Mouse (Mus musculus) megakaryocyte, embryonic 14.5 days (primary cell): ENCODE measurements around the gene Socs7. TPM values are rescaled to one million over a fixed set of nuclear protein-coding genes. Genes with fewer than 3 reads are reported as not detected.

Experiments used
- H3K27me3 ChIP-seq: replicated peaks from 2 replicates; pipeline ENCODE3; 2012; ENCODE audit warnings: inconsistent platforms
- H3K36me3 ChIP-seq: replicated peaks from 2 replicates; pipeline ENCODE3; 2012; ENCODE audit warnings: low read length, inconsistent platforms, mixed read lengths
- H3K4me1 ChIP-seq: 2 replicates; pipeline ENCODE4 v1.6.1; 2012; ENCODE audit warnings: inconsistent platforms
- H3K4me3 ChIP-seq: replicated peaks from 2 replicates; pipeline ENCODE3; 2012; ENCODE audit warnings: moderate library complexity, mild to moderate bottlenecking, inconsistent platforms
- H3K9me3 ChIP-seq: 2 replicates; pipeline ENCODE4 v1.6.1; 2012; ENCODE audit warnings: inconsistent platforms
- FLI1 ChIP-seq: IDR thresholded peaks from 2 replicates; pipeline ENCODE4 v1.6.1; 2012; ENCODE audit warnings: low read length, inconsistent platforms, mixed read lengths
- GATA1 ChIP-seq: IDR thresholded peaks from 3 replicates; pipeline ENCODE4 v1.6.1; 2012; ENCODE audit warnings: mixed read lengths, low read length, inconsistent platforms, borderline replicate concordance
- polyA plus RNA-seq: library from polyadenylated mRNA; stranded (reverse); fragments of >175 nt; gene quantifications from 2 replicates; pipeline ENCODE4 v1.2.3, GENCODE M21; 2012; ENCODE audit warnings: low replicate concordance; ENCODE audit not compliant: insufficient read depth

Gene Socs7
- polyA plus RNA-seq, 1 experiment = 0.91 TPM

DNA sequence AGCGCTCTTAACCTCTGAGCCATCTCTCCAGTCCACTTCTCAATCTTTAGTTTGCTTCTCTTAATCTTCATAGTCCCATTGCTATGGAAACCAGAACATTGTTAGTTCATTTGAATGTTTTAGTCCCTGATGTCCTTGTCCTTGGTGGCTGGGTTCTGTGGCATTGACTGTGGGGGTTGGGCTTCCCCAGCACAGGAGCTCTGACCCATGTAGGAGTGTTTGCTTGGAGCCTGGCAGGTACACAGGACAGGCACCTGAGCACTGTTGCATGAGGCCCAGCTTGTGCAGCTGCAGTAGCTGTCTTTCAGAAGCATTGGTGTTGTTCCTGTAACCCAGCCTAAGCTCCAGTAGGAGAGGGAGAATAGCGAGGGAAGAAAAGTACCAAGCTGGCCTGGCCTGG is 25.5 kb downstream of the Socs7 start:
- Histone ChIP-seq H3K36me3 (peaks cover 83% of the 10 kb centered on the region), H3K4me1 (peaks cover 3% of the 10 kb centered on the region; the same call in 1 of the 2 replicates), H3K9me3 (no peaks in the 10 kb centered on the region), H3K4me3 (no peak overlapping the region), H3K27me3 (no peaks in the 10 kb centered on the region)
- TF ChIP-seq GATA1 (no peak), FLI1 (no peak)

GRCm38 (mm10) chr11:97389127-97389526 is 26.8 kb downstream of the Socs7 start:
- TF ChIP-seq GATA1 (no peak), FLI1 (no peak)
- Histone ChIP-seq H3K4me3 (no peak overlapping the region), H3K9me3 (no peaks in the 10 kb centered on the region), H3K36me3 (peaks cover 82% of the 10 kb centered on the region), H3K4me1 (peaks cover 15% of the 10 kb centered on the region), H3K27me3 (no peaks in the 10 kb centered on the region)

DNA sequence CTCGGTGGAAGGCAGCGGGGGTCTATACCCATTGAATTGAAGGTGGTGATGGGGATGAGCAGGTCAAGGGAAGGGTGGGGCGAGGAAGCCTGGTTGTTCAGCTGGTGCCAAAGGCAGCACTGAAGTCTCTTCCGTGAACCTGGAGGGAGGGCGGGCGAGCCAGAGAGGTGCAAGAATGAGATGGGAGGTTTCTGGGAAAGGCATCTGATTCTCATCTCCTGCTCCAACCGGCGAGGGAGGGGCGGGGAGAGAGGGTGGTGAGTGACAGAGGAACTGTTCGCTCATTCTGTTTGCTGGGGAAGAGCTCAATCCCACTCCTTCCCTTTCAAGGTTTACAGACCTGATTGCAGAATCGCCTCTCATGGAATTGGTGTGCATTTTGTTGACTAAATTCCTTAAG is 31.3 kb downstream of the Socs7 start:
- H3K4me3 ChIP-seq = no peak overlapping the region
- H3K27me3 ChIP-seq = peaks cover 6% of the 10 kb centered on the region
- TF ChIP-seq FLI1 = no peak
- no peak for TF ChIP-seq GATA1
- no peaks in the 10 kb centered on the region for H3K9me3 ChIP-seq
- H3K36me3 ChIP-seq = peaks cover 82% of the 10 kb centered on the region
- H3K4me1 ChIP-seq = peaks cover 24% of the 10 kb centered on the region

GRCm38 (mm10) chr11:97394146-97394545 is 31.8 kb downstream of the Socs7 start:
- Histone ChIP-seq H3K9me3 (no peaks in the 10 kb centered on the region), H3K36me3 (peaks cover 77% of the 10 kb centered on the region), H3K4me1 (peaks cover 24% of the 10 kb centered on the region), H3K4me3 (no peak overlapping the region), H3K27me3 (peaks cover 6% of the 10 kb centered on the region)
- TF ChIP-seq FLI1 (no peak), GATA1 (no peak)

DNA sequence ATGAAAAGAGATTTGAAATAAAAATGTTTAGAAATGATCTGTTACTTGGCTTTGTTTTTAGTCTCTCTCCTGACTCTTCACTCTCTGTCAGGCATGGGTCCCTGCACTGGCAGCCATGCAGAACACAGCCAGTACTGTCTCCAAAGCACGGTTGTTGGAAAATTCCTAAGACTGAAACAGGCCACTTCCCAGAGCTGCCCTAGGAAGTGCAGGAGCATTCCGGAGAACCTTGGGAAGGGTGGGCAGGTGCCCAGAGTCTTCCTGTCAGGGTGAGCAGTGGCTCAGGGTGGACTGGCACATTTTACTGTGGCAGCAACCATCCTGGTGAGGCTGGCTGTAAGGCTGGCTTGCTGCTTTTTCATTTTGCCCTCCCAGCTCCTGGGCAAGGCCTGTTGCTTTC is 36.2 kb downstream of the Socs7 start:
- TF ChIP-seq FLI1 = no peak
- no peak for TF ChIP-seq GATA1
- no peak overlapping the region for H3K4me3 ChIP-seq
- peaks cover 34% of the 10 kb centered on the region for H3K36me3 ChIP-seq
- H3K27me3 ChIP-seq = peaks cover 27% of the 10 kb centered on the region
- no peaks in the 10 kb centered on the region for H3K9me3 ChIP-seq
- peaks cover 51% of the 10 kb centered on the region for H3K4me1 ChIP-seq

DNA sequence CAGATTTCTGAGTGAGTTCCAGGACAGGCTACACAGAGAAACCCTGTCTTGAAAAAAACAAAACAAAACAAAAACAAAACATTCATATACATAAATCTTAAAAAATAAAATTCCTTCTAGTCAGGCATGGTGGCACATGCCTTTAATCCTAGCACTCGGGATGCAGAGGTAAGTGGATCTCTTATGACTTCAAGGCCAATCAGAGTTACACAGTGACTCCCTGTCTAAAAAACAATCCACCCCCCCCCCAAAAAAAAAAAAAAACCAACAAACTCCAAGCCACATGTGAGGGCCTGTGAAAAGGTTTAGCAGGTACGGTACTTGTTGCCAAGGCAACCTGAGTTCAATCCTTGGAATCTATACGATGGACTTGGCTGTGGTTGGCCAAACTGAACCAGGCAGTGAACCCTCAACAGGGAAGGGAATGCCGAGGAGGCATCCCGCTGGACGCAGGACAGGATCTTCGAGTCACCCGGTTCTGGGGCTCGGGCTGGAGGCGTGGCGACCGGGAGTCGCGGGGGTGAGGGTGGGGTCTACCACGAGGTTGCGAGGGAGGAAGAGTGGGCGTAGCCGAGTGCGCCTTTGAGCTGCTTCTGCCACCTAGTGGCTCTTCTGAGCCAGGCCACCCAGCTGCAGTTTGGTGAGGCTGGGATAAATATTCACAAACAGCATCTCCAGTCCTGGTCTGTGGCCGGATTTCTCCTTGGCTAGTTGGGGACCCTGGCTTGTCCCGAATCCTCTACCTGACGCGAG is 37.8 kb downstream of the Socs7 start:
- TF ChIP-seq GATA1 (no peak), FLI1 (no peak)
- Histone ChIP-seq H3K9me3 (no peaks in the 10 kb centered on the region), H3K4me1 (peaks cover 47% of the 10 kb centered on the region), H3K27me3 (peaks cover 43% of the 10 kb centered on the region), H3K4me3 (peak overlapping the region; percentile 88), H3K36me3 (peaks cover 19% of the 10 kb centered on the region)

DNA sequence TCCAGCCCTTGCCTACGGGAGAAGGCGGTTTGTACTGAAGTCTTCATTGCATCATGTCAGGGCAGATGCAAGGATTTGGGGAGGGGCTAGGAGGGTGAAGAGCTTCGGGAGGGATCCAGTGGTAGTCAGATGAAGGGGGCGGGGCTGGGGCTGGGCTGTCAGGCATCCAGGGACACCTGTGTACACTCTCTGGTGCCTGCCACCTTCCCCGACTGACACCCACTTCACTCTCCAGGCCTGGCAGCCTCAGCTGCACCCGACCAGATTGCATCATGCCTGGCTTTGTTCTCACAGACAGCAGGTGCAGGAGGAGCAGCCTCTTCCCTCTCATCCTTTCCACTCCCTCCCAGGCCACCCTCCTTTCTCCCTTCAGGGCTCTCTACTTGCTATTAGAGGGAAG is 38.7 kb downstream of the Socs7 start:
- Histone ChIP-seq H3K27me3 (peaks cover 50% of the 10 kb centered on the region), H3K4me1 (peaks cover 55% of the 10 kb centered on the region), H3K36me3 (peaks cover 9% of the 10 kb centered on the region), H3K4me3 (no peak overlapping the region), H3K9me3 (no peaks in the 10 kb centered on the region)
- TF ChIP-seq GATA1 (no peak), FLI1 (no peak)

DNA sequence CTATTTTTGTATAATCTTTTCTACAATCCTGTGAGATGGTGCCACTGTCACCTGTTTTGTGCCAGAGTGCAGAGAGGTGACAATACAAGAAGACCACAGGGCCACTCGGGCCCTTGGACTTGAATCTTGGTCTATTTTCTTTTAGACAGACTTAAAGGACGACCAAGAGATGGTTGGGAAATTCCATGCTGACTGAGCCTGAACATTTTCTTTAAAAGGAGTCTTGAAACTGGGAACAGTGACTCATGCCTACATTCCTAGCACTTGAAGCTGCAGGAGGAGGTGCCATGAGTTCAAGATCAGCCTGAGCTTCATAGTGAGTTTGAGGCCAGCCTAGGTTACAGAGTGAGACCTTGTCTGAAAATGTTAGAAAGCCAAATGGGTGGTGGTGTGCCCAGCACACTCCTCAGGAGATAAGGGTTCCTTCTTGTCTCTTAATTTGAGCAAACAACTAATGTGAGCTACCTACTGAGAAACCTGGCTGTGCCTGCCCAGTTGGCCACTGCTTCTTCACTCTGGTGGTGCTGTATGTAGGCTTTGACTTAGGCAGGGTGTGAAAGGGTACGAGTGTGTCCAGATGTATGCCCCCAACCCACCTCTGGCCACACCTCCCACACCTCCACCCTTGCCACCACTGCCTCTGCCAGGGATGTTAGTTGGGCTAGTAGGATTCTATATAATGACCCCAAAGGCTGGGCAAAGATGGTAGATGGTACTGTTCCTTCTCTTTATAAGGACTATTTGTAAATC is 39.5 kb downstream of the Socs7 start:
- no peak for TF ChIP-seq FLI1
- TF ChIP-seq GATA1 = no peak
- peaks cover 63% of the 10 kb centered on the region for H3K4me1 ChIP-seq
- H3K27me3 ChIP-seq = peaks cover 58% of the 10 kb centered on the region

GRCm38 (mm10) chr11:97402746-97403145 is 40.4 kb downstream of the Socs7 start:
- peaks cover 63% of the 10 kb centered on the region for H3K27me3 ChIP-seq

More for the DNA sequence above, 39.5 kb downstream of the Socs7 start:
- no peaks in the 10 kb centered on the region for H3K9me3 ChIP-seq
- no peak overlapping the region for H3K4me3 ChIP-seq
- peaks cover 4% of the 10 kb centered on the region for H3K36me3 ChIP-seq

GRCm38 (mm10) chr11:97403614-97404183 is 41.3 kb downstream of the Socs7 start:
- Histone ChIP-seq H3K36me3 (no peaks in the 10 kb centered on the region), H3K4me3 (no peak overlapping the region), H3K4me1 (peaks cover 80% of the 10 kb centered on the region), H3K27me3 (peaks cover 64% of the 10 kb centered on the region), H3K9me3 (no peaks in the 10 kb centered on the region)
- no peak for TF ChIP-seq GATA1
- TF ChIP-seq FLI1 = no peak

More at GRCm38 (mm10) chr11:97402746-97403145, 40.4 kb downstream of the Socs7 start:
- Histone ChIP-seq H3K4me1 (peaks cover 71% of the 10 kb centered on the region), H3K9me3 (no peaks in the 10 kb centered on the region), H3K4me3 (no peak overlapping the region), H3K36me3 (no peaks in the 10 kb centered on the region)
- TF ChIP-seq FLI1 = no peak
- TF ChIP-seq GATA1 = no peak
